In genomic region chr1:151564377-151564776, GRCm38 (mm10) we compare ENCODE assay signal across 9 mouse cellular contexts. TPM values are rescaled to one million over a fixed set of nuclear protein-coding genes. Genes with fewer than 3 reads are reported as not detected.
A peak's percentile ranks its signal among the peaks of the same experiment; 100 is the strongest.
DNase-seq lines count a peak whose midpoint lies in the region; ATAC-seq lines count a peak whose summit lies in the region.
"Had no signal": no experiment of that assay in that cellular context is flagged by ENCODE, and none has a peak within 500 bp of the region (broad histone marks: within the 10 kb centered on the region; RNA-seq: fewer than 3 reads in every experiment).

No protein-coding gene starts in this region.

- H3K4me3 ChIP-seq in hindbrain, embryonic 16.5 days (ENCODE audit: low read length): no peak overlapping the region
- H3K4me3 ChIP-seq: lung, embryonic 15.5 days had no signal

- H3K27me3 ChIP-seq in hindbrain, embryonic 16.5 days (replicated peaks; ENCODE audit: control insufficient read depth, insufficient read depth, low read length): no peaks in the 10 kb centered on the region
- H3K27me3 ChIP-seq: lung, embryonic 15.5 days had no signal

- peak; percentile 76 for ATAC-seq in hindbrain, embryonic 16.5 days

- H3K27ac ChIP-seq in hindbrain, embryonic 16.5 days (ENCODE audit: low read depth, low read length): no peak overlapping the region
- H3K27ac ChIP-seq: lung, embryonic 15.5 days had no signal

- no peaks in the 10 kb centered on the region for H3K36me3 ChIP-seq in hindbrain, embryonic 16.5 days (ENCODE audit: control insufficient read depth, insufficient read depth, low read length)
- H3K36me3 ChIP-seq: lung, embryonic 15.5 days had no signal

- WGBS in hindbrain, embryonic 16.5 days: 17% methylated on average over 12 of the region's 12 CpGs

- H3K4me2 ChIP-seq in hindbrain, embryonic 16.5 days (ENCODE audit: low read length): peak overlapping the region; percentile 12; the same call in 1 of the 2 replicates
- H3K4me2 ChIP-seq: lung, embryonic 15.5 days had no signal

- no peak overlapping the region for H3K9ac ChIP-seq in hindbrain, embryonic 16.5 days (ENCODE audit: low read depth, low read length)
- H3K9ac ChIP-seq: lung, embryonic 15.5 days had no signal

- no peaks in the 10 kb centered on the region for H3K9me3 ChIP-seq in hindbrain, embryonic 16.5 days (ENCODE audit: control insufficient read depth, low read length)
- H3K9me3 ChIP-seq: lung, embryonic 15.5 days had no signal

- H3K4me1 ChIP-seq in hindbrain, embryonic 16.5 days (ENCODE audit: control insufficient read depth, insufficient read depth, low read depth, low read length): 0 out of 2 replicates have a peak, but pooled peaks cover 2% of the 10 kb centered on the region
- H3K4me1 ChIP-seq: lung, embryonic 15.5 days had no signal

- peak; percentile 81 for DNase-seq in Muller cell, postnatal 12 days (ENCODE audit: inconsistent ontology term)
- DNase-seq in cerebellum, adult 9-10 months: peak; percentile 32
- DNase-seq in frontal cortex, adult 2 months (ENCODE audit: extremely low spot score in 1 of 2, low spot score in 1 of 2): peak; percentile 38 to 87
- DNase-seq in layer of hippocampus, postnatal 36 days: peak; percentile 75 to 76
- peak; percentile 85 to 89 for DNase-seq in lung, postnatal 4 days
- peak; percentile 69 for DNase-seq in retina, postnatal 1 day
- DNase-seq in thymus, postnatal 36 days: peak; percentile 58 to 69

RNA-seq across cellular contexts. Expression of gene Fam129a, which starts 6.6 kb away (rescaled TPM):
- polyA plus RNA-seq in frontal cortex, adult 2 months (2012; rRNA removed): 1.8 TPM in 2 replicates
- polyA plus RNA-seq in hindbrain, embryonic 16.5 days (2015; fragmentation: Nextera tagmentation; extraction: Ambion mirVana): 0.88 and 1.4 TPM in 2 replicates
- 1 to 10 TPM; 1.5 to 2.7 TPM for total RNA-seq in layer of hippocampus, postnatal 36 days (2021)

Comparison
In these comparisons a context has a peak if more than half of its experiments do, and no peak if none do; other contexts are left out.
1. DNase-seq: peak in every context shown above with its lines; median percentile 87 in lung, postnatal 4 days; 81 in Muller cell, postnatal 12 days; 76 in layer of hippocampus, postnatal 36 days; 69 in retina, postnatal 1 day; 64 in thymus, postnatal 36 days; 62 in frontal cortex, adult 2 months; 32 in cerebellum, adult 9-10 months.